Mouse (Mus musculus): ENCODE measurements at regions not wholly inside any gene's neighbourhood (a gene's known extent, or its start where the extent isn't known, plus 50 kb on each side); places are given as distances from the start of the nearest gene placed in this dataset.

- TF ChIP-seq POLR2A (IDR thresholded peaks at IDR 0.05; ENCODE audit: borderline replicate concordance, insufficient read depth, low read length) (no peak), CTCF (IDR thresholded peaks at IDR 0.05; ENCODE audit: borderline replicate concordance, insufficient read depth, low read depth, low read length) (no peak)
Observed at GRCm38 (mm10) chr1:186372770-186373353, 255.8 kb upstream of the Lyplal1 start.

Data from cerebellum, adult 2 months (tissue).